Mouse (Mus musculus) forebrain, embryonic 16.5 days (tissue): ENCODE measurements around the gene Tbc1d10c. TPM values are rescaled to one million over a fixed set of nuclear protein-coding genes. Genes with fewer than 3 reads are reported as not detected.

ENCODE experiments used
- ATAC-seq: fragments of 200-750 bp; cut with Nextera tagmentation; 2 replicates; pipeline ENCODE4 v1.8.0; 2017; ENCODE audit warnings: mild to moderate bottlenecking, moderate library complexity
- H3K27ac ChIP-seq: fragments of 300-500 bp; sonication (generic); 2 replicates; pipeline ENCODE4 v1.5.1; 2014; ENCODE audit warnings: low read length, control low read depth
- H3K27me3 ChIP-seq: fragments of 300-500 bp; sonication (generic); replicated peaks from 2 replicates; pipeline ENCODE4 v1.6.1; 2014; ENCODE audit warnings: low read length; ENCODE audit not compliant: control insufficient read depth, insufficient read depth
- H3K36me3 ChIP-seq: fragments of 300-500 bp; sonication (generic); 2 replicates; pipeline ENCODE4 v1.6.1; 2014; ENCODE audit not compliant: control insufficient read depth, insufficient read depth
- H3K4me1 ChIP-seq: fragments of 300-500 bp; sonication (generic); replicated peaks from 2 replicates; pipeline ENCODE4 v1.6.1; 2014; ENCODE audit warnings: low read length; ENCODE audit not compliant: control insufficient read depth, insufficient read depth
- H3K4me2 ChIP-seq: fragments of 300-500 bp; sonication (generic); 2 replicates; pipeline ENCODE4 v1.6.1; 2014; ENCODE audit warnings: mild to moderate bottlenecking, low read length, control low read depth
- H3K4me3 ChIP-seq: fragments of 300-500 bp; sonication (generic); replicated peaks from 2 replicates; pipeline ENCODE4 v1.5.1; 2014; ENCODE audit warnings: mild to moderate bottlenecking, low read length, control low read depth
- H3K9ac ChIP-seq: fragments of 300-500 bp; sonication (generic); replicated peaks from 2 replicates; pipeline ENCODE4 v1.6.1; 2014; ENCODE audit warnings: low read depth, low read length, control low read depth
- H3K9me3 ChIP-seq: fragments of 300-500 bp; sonication (generic); 2 replicates; pipeline ENCODE4 v1.6.1; 2016; ENCODE audit warnings: low read length; ENCODE audit not compliant: control insufficient read depth
- WGBS: fragments of 180-500 bp; shearing (Covaris S2); extraction: QIAGEN DNeasy Blood & Tissue Kit; methylation state at CpG from one replicate; pipeline ENCODE4 v1.1.7; 2014; 5-methylcytosine and 5-hydroxymethylcytosine counted together
- polyA plus RNA-seq: library from polyadenylated mRNA; unstranded; fragments of >200 nt; fragmentation: Nextera tagmentation; extraction: Ambion mirVana; gene quantifications from 2 replicates; pipeline ENCODE4 v1.2.1, GENCODE M21; 2015

Gene Tbc1d10c
- polyA plus RNA-seq, 1 experiment from 2014 or later = 0.42 TPM

DNA sequence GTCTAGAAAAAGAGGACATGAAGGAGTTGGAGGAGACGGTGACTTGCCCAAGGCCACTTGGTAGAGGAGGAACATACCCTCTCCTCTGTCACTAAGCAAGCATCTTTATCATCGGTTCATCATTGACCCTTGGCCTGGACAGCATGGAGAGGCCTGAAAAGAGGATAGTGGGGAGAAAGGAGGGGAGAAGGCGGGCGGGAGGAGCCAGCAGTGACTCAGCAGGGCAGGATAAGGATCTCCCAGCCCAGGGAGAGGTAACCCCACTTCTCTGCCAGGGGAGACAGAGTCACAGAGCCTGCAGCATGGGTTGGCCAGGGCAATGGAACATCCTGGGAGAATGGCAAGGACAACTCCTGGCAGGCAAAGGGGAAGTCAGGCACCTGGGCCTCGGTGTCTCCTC is 17.5 kb upstream of the Tbc1d10c start:
- Histone ChIP-seq H3K27ac (no peak overlapping the region), H3K9me3 (no peaks in the 10 kb centered on the region), H3K27me3 (peaks cover 10% of the 10 kb centered on the region), H3K4me2 (no peak overlapping the region), H3K9ac (no peak overlapping the region), H3K4me3 (no peak overlapping the region), H3K4me1 (no peaks in the 10 kb centered on the region), H3K36me3 (no peaks in the 10 kb centered on the region)
- no peak for ATAC-seq
- WGBS = 77% methylated on average over 5 of the region's 5 CpGs

DNA sequence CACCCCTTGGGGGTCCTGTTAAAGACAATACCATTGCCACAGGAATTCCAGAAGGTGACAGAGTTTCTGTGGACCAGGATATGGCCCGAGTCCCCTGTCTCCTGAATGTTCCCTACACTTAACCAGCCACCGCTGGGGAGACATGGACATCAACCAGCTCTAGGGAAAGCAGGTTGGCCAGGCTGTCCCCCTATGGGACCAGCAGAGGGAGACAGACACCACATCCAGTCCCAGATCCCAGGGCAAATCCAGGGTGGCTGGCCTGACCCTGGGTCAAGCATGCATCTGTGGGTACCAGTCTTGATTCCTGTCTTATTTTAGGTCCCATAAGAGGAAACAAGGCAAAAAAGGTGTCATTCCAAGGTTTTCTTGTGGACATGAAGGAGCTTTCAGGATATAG is 15.9 kb upstream of the Tbc1d10c start:
- no peak for ATAC-seq
- WGBS = 0% methylated on average over 2 of the region's 2 CpGs

DNA sequence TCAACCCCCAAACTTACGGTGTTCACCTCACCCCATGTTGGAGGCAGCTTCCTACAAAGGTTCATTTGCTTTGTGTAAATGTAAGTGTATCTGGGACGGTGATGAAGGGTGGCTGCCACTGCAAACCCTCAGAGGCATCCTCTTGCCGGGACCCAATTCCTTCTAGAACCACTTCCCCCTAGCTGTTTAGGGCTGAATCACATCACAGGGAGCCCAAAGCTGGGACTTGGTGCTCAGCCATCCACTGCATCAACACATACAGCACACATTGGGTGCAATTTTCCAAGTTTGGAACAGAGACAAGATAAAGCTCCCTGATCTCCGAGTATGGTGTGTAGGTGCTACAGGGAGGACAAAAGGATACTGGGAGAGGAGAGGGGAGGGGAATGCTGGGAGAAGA is 13.8 kb upstream of the Tbc1d10c start:
- H3K4me3 ChIP-seq = no peak overlapping the region
- 59% methylated on average over 4 of the region's 4 CpGs for WGBS
- H3K4me2 ChIP-seq = no peak overlapping the region
- peaks cover 2% of the 10 kb centered on the region; the same call in 1 of the 2 replicates for H3K27me3 ChIP-seq
- H3K36me3 ChIP-seq = no peaks in the 10 kb centered on the region
- H3K9ac ChIP-seq = no peak overlapping the region
- H3K9me3 ChIP-seq = no peaks in the 10 kb centered on the region
- no peak for ATAC-seq
- no peak overlapping the region for H3K27ac ChIP-seq
- peaks cover 23% of the 10 kb centered on the region for H3K4me1 ChIP-seq

More for the DNA sequence above, 15.9 kb upstream of the Tbc1d10c start:
- H3K4me2 ChIP-seq = no peak overlapping the region
- no peak overlapping the region for H3K9ac ChIP-seq
- no peak overlapping the region for H3K4me3 ChIP-seq
- H3K9me3 ChIP-seq = no peaks in the 10 kb centered on the region
- no peaks in the 10 kb centered on the region for H3K36me3 ChIP-seq
- peaks cover 2% of the 10 kb centered on the region; the same call in 1 of the 2 replicates for H3K27me3 ChIP-seq
- H3K4me1 ChIP-seq = peaks cover 6% of the 10 kb centered on the region
- H3K27ac ChIP-seq = no peak overlapping the region

DNA sequence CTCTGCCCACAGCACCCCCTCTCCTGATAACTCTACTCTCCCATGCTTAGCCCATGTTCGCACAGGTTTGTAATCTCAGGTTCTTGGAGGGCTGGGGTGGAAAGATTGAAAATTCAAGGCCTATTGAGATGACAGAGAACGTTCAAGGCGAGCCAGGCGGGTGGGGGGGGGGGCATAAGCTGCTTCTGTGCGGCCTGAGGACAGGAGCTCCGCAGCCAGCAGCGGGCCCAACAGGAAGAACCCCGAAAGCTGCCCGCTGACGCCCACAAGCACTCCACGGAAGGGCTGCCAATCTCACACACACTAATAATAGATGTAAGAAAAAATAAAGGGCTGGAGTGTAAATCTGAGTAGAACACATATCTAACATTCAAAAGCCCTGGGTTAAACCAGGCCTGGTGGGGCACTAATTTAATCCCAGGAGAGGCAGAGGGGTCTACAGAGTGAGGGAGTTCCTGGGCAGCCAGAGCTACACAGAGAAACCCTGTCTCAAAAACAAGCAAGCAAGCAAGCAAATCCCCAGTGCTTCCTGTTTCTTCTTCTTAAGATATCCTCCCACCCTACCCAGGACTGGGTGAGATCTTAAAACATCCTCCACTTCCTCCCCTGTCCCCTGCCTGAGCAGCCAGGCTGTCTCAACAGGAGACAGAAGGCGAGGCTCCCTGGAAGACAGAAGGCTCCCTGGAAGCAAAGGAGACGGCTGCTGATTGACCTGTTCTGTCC is 12.7 kb upstream of the Tbc1d10c start:
- H3K9me3 ChIP-seq = no peaks in the 10 kb centered on the region
- H3K4me1 ChIP-seq = peaks cover 23% of the 10 kb centered on the region
- H3K9ac ChIP-seq = no peak overlapping the region
- WGBS = 62% methylated on average over 13 of the region's 13 CpGs
- no peak overlapping the region for H3K27ac ChIP-seq
- no peak overlapping the region for H3K4me2 ChIP-seq
- no peak overlapping the region for H3K4me3 ChIP-seq
- H3K27me3 ChIP-seq = peaks cover 2% of the 10 kb centered on the region; the same call in 1 of the 2 replicates
- no peaks in the 10 kb centered on the region for H3K36me3 ChIP-seq
- ATAC-seq = no peak

DNA sequence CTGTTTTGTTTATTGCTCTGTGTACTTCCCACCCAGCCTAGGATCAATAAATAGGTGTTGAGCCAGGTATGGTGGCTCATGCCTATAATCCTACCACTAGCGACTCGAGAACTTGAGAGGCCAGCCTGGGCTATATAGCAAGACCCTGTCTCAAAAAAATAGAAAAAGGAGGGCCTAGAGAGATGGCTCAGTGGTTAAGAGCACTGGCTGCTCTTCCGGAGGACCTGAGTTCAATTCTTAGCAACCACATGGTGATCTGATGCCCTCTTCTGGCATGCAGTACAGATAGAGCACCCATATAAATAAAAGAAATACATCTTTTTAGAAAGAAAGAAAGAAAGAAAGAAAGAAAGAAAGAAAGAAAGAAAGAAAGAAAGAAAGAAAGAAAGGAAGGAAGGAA is 12.1 kb upstream of the Tbc1d10c start:
- Histone ChIP-seq H3K4me2 (no peak overlapping the region), H3K4me1 (peaks cover 23% of the 10 kb centered on the region), H3K9me3 (no peaks in the 10 kb centered on the region), H3K4me3 (no peak overlapping the region), H3K27me3 (peaks cover 2% of the 10 kb centered on the region; the same call in 1 of the 2 replicates), H3K36me3 (no peaks in the 10 kb centered on the region), H3K27ac (no peak overlapping the region), H3K9ac (no peak overlapping the region)
- ATAC-seq = no peak
- WGBS = 64% methylated on average over 3 of the region's 3 CpGs

DNA sequence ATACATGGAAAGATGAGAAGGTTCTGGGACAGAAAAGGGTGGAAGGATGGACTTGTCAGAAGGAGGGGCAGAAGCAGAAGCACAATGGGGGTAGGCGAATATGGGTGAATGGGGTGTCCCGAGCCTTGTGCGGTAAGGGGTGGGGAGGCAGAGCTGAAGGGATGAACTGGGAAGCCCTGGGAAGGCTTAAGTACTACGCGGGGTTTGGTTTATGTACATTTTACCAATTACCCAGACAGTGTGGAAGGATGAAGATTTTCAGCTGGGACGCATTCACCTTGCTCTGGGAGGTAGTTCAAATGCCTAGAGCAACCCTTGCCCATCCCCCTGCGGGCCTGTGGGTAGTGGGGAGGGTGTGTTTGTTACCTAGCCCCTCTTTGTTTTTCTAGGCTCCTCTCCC is 11.1 kb upstream of the Tbc1d10c start:
- Histone ChIP-seq H3K4me3 (peak overlapping the region; percentile 74), H3K27ac (no peak overlapping the region), H3K36me3 (no peaks in the 10 kb centered on the region), H3K9me3 (no peaks in the 10 kb centered on the region), H3K9ac (peak overlapping the region; percentile 67), H3K27me3 (peaks cover 2% of the 10 kb centered on the region; the same call in 1 of the 2 replicates), H3K4me1 (peaks cover 23% of the 10 kb centered on the region), H3K4me2 (peak overlapping the region; percentile 82)
- 26% methylated on average over 7 of the region's 7 CpGs for WGBS
- ATAC-seq = 0 out of 2 replicates have a peak, but pooled peaks have one; percentile 8

DNA sequence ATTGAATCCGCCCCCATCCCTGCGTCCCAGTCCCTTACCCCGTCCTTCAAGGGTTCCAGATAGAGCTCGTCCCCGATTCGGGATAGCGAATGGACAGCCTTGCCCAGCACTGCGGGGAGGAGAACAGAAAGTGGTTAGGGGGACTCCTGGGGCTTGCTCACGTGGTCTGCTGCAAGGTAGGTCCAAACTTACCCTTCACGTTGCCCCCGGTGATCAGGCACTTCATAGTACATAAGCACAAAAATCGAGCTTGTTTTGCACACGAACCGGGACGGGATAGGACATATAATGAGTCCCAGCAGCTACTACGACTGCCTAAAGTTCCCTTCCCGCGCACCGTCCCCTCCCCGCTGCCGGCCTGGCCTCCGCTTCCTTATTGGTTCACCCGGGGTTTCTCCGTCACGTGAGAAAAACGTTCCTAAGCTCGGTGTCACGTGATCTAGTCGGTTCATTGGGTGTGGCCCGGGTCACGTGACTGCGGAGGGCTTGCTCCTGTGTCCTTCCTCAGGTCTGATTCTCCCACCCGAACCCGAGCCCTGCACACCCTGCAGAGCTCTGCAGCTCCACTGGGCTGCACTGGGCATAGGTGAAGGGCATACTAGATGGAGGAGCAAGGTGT is 10.3 kb upstream of the Tbc1d10c start, which contains the start of gene Rad9a:
Gene Rad9a, minus strand, starts transcription at position 372 of the 619 bp plus-strand sequence.
- Histone ChIP-seq H3K4me1 (peaks cover 27% of the 10 kb centered on the region), H3K27me3 (peaks cover 2% of the 10 kb centered on the region; the same call in 1 of the 2 replicates), H3K36me3 (peaks cover 7% of the 10 kb centered on the region; the same call in 1 of the 2 replicates), H3K9ac (peak within 1 kb of the TSS; percentile 67), H3K9me3 (no peaks in the 10 kb centered on the region), H3K4me3 (peak within 1 kb of the TSS; percentile 74), H3K27ac (no peak within 1 kb of the TSS), H3K4me2 (peak within 1 kb of the TSS; percentile 82)
- ATAC-seq = peak; percentile 88
- WGBS = under 1% methylated on average over 34 of the region's 34 CpGs

DNA sequence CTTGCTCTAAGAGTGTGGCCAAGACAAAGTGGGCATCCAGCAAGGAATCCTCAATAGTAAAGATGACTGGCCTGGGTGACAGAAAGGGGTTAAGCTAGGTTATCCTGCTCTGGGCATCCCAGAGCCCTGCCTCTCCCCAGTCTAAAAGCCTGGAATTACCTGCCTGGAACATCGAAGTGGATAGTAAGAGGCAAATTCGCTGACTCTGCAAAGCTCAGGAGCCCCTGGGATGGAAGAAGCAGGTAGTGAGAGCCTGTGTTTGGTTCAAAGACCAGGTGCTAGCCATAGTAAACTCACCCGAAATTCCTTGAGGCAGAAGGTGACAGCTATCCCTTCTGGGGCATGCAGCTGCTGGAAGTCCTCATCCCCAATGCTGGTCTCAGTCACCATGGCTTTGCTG is 6.1 kb upstream of the Tbc1d10c start:
- Histone ChIP-seq H3K9me3 (no peaks in the 10 kb centered on the region), H3K9ac (no peak overlapping the region), H3K4me1 (peaks cover 44% of the 10 kb centered on the region), H3K4me2 (no peak overlapping the region), H3K27me3 (no peaks in the 10 kb centered on the region), H3K36me3 (peaks cover 18% of the 10 kb centered on the region), H3K27ac (no peak overlapping the region), H3K4me3 (no peak overlapping the region)
- no peak for ATAC-seq
- WGBS = 68% methylated on average over 3 of the region's 3 CpGs

DNA sequence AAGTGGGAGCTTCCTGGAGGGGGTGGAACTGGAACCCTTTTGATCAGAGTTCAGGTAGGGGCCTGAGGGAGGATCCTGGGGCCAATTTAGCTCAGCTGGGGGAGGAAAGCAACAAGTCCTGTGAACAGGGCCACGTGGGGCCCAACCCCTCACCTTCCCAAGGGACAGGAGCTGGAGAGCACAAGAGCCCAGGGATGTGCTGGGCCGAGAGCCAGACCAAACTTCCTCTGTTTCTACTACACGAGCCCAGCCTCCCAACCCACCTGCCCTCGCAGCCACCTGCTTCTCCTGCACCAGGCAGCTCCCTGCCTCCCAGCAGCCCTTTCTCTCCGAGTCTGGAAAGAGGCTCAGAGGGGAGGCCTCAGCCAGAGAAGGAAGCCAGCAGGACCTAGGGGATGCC is 5.5 kb upstream of the Tbc1d10c start:
- H3K27ac ChIP-seq = no peak overlapping the region
- H3K4me1 ChIP-seq = peaks cover 39% of the 10 kb centered on the region
- 60% methylated on average over 5 of the region's 5 CpGs for WGBS

More for the DNA sequence above, 5.5 kb upstream of the Tbc1d10c start:
- H3K36me3 ChIP-seq = peaks cover 18% of the 10 kb centered on the region
- no peaks in the 10 kb centered on the region for H3K9me3 ChIP-seq
- H3K4me3 ChIP-seq = no peak overlapping the region
- no peaks in the 10 kb centered on the region for H3K27me3 ChIP-seq
- no peak overlapping the region for H3K4me2 ChIP-seq
- no peak overlapping the region for H3K9ac ChIP-seq
- no peak for ATAC-seq
